Mouse (Mus musculus): ENCODE data around the gene Adamts12.

Adamts12 gene

DNA sequence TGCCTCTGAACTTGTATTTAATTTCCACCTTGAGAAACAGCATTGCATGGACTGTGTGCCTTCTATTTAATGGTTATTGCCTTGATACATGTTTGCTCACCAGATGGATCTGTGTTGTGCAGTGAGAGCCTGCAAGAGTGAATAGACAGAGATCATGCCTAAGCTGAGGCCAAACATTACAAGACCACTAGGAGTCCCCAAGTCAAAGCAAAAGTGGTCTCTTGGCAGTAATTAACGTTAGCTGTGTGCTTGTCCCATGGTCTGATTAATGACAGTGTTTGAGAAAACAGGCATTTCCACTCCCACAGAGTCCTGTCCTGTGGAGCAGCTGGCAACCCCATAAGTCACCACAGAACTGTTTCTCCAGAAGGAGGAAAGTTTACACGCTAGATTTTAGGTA, 96.2 kb downstream of the Adamts12 start:
- no peak for DNase-seq (ENCODE audit: low spot score)

DNA sequence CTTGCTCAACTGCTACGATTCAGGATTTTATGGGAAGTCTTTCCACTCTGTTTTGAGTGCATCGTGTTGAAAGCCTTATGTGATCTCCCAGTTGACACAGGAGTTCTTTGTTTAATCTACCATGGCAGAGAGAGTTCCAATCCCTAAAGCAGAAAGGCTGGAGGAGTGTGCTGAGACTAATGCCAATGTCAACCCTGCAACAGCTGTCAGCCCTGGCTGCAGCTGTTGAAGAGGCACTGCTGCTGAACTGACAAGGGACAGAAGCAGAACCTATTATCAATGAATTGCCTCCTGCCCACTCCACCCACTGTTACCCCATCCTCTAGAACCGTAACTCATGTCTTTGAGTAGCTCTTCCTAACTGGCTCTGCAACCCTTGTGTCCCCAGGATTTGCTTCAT, 101.3 kb downstream of the Adamts12 start:
- DNase-seq (ENCODE audit: low spot score): no peak

DNA sequence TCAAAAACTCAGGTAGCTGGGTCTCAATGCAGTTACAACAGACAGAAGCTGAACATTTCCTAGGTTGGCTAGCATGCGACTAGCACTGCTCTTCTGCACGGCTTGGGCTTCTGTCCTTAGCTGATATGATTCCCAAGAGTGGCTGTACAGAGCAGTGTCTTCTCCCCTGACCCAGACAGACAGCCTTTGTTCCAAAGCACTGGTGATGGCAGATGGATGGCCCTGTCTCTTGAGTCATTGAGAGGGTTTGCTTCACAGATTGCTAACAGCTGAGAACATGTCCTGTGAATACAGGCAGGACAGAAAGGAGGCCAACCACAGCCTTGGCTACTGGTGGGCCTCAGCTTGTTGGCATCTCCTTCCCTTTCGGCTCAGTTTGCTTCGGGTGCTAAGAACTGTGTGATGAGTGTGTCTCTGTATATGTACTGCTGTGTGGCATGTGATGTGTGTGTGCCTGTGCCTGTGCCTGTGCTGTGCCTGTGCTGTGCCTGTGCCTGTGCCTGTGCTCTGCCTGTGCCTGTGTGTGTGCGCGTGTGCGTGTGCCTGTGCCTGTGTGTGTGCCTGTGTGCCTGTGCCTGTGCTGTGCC, 109.4 kb downstream of the Adamts12 start:
- no peak for DNase-seq (ENCODE audit: low spot score)

DNA sequence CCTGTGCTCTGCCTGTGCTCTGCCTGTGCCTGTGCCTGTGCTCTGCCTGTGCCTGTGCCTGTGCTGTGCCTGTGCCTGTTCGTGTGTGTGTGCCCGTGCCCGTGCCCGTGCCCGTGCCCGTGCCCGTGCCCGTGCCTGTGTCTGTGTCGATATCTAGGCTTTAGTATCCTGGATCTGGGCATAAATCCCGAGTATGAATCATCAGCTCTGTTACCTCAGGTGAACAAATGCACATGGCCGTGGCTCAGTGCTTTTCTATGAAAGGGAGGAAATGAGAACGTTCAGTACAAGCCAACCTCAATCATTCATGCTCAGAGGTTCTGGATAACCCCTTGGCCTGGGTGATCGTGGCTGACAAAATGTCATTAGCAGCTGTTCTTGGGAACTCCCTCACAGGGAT, 110.3 kb downstream of the Adamts12 start:
- DNase-seq (ENCODE audit: low spot score): no peak

DNA sequence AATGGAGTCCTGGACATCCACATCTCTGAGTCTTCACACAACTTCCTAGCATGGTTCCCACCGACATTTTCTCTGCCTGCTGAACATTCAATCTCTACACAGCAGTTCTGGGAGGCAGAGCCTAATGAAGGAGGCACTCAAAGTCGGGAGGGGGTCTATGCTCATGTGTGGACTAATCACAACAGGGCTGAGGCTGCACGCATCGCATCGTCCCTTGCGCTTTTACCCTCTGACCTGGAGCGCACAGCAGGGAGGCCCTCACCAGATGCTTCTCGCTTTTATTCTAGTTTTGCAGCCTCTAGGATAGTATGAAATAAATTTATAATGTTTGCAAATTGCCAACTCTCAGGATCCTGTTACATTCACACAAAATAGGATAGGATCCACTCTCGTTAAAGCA, 112.9 kb downstream of the Adamts12 start:
- DNase-seq (ENCODE audit: low spot score): no peak

DNA sequence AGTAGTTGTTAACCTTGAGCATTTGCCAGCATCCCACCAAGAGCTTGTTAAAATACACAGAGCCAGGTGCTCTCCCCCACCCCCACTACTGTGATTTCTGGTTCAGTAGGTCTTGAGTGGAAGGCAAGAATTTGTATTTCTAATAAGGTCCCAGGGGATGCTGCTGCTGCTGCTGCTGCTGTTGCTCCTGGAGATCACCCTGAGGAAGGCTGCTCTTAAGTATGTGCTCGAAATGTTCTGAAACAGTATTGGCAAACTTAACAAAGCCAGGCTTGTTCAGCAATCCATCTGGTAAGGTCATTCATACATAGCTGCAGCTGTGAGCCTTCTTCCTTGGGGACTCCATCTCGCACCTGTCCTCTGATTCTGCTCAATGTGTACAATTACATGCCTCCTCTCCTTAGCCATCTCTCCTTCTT, 115.2 kb downstream of the Adamts12 start:
- no peak for DNase-seq (ENCODE audit: low spot score)

DNA sequence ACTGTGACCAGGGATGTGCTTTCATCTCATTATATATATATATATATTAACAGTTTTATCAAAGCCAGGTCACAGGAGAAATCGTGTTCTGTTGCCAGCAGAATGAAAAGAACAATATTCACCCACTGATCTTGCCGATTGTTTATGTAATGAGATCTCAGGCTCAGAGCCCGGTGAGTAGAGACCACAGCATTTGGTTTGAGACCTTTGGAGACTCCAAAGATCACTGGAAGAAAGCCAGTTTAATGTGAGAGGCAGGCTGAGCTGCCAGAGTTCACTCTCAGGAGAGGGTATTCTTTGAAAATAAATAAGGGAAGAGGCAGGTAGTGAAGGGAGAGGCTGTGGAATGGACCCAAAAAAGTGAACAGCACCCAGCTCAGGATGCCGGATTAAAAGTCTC, 122.1 kb downstream of the Adamts12 start:
- DNase-seq (ENCODE audit: low spot score): no peak

DNA sequence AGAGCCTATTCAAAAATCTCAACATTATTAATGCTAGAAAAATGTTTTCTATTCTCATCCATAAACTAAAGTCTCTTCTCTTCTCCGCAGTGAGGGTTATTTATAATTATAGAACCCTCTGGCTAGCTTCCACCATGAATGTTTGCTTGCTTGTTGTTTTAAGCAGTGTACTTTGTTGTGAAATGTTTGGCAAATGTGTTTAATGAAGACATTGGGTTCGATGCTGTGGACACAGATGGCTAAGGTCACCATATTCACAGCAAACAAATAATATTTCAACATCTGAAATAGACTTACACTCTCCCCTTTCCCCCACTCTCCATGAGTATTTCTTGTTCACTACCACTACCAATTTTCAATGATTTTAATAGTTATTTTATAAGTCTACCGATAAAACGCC, 125.9 kb downstream of the Adamts12 start:
- no peak for DNase-seq (ENCODE audit: low spot score)

DNA sequence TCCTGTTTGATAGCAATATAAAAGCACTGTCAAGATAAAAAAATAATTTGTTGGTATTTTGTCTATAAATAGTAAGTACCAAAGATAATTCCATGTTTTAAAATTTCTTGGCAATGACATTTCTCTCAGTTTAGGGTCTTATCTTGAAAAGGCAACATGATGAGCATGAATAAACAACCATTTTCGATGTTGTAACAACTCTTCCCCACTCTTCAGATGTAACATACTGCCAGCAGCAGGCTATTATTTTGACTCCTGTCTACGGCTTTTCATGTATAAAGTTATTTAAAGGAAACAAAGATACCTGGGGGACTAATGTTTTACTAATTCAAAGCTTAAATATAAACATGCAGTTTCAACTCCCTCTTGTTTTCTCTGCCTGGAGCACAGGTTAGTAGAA, 128.2 kb downstream of the Adamts12 start:
- DNase-seq (ENCODE audit: low spot score): no peak

DNA sequence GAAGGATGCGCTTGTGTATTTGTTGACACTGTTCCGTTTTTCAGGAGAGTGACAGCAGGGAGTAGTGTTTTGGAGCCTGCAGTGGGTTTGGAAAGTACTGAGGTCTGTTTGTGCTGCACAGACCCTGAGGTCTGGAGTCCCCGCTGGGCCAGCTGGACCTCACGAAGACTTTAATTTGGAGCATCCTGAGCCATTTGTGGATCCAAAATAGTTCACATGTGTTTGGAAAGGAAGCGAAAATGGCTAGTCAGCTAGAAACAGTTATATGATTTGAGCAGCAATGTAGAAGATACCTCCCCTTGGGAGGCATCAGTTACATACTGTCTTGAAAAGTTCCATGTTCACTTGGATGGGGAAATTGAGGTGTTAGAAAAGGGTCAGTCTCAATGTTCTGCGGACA, 132.5 kb downstream of the Adamts12 start:
- no peak for DNase-seq (ENCODE audit: low spot score)

DNA sequence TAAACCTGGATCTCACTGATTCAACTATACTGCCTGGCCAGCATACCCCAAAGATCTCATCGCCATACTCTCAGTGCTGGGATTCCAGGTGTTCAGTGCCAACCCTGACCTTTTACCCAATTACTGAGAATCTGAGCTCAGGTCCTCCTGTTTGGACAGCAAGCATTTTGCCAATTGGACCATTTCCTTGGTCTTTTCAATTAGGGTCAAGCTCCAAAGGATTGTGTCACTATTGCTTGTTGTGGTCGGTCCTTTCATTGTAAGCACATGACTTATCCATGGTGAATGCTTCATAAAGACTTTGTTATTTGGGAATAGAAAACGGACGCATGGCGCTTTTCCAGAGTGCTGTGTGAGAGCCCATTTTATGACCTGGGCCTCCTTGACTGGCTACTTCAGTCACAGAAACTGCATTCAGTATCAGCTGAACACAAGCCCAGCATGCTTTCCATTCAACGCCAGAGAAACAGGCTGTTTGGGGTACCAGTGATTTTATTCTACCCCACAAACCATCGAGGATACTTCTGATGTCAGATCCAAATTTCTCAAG, 133.7 kb downstream of the Adamts12 start:
- no peak for DNase-seq (ENCODE audit: low spot score)

DNA sequence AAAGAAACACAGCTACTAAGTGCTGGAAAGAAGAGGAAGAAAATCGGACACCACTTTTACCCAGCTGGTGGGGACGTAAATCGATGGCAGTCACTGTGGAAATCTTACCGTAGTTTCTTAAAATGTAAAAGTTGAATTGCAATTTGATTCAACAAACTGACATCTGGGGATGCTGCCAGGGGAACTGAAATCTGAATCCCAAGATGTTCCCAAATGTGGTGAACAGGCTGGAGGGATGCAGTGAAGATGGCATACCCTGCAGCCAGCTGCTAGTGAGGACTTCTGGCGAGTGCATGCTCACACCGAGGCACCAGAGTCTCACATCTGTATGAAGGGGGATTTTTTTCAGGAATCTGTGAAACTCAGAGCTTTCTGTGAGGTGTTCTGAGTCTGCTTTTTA, 138.5 kb downstream of the Adamts12 start:
- no peak for DNase-seq (ENCODE audit: low spot score)

DNA sequence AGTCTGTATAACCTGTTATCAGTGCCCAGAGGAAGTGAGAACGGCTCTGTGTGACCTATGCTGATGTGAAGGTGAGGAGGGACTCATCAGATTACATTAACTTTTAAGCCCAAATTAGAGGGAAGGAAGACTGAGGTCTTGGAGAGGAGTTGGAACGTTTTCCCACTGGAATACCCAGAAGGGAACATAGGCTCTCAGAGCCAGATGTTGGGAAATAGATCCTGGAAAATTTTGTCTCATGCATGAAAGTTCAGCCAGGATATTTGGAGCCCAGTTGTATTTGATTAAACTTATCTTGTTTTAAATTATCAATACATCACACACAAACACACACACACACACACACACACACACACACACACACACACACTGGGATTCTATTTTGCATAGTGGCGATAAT, 140.3 kb downstream of the Adamts12 start:
- no peak for DNase-seq (ENCODE audit: low spot score)

DNA sequence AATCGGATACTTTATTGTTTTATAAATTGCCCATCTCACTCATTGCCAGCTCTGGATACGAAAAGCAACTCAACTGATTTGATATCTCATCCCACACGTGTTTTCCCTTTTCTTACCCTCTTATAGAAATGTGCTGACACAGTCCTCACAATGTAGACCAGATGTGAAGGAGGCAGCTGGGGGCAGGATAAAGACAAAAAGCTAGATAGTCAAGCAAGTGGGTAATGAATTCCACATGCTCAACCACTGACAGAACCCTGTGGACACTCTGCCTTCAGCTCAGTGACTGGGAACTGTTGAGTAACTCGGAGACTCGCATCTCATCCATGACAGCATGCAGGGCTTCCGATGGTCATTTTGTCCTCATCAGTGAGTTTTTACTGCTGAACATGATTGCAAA, 146.4 kb downstream of the Adamts12 start:
- no peak for DNase-seq (ENCODE audit: low spot score)

DNA sequence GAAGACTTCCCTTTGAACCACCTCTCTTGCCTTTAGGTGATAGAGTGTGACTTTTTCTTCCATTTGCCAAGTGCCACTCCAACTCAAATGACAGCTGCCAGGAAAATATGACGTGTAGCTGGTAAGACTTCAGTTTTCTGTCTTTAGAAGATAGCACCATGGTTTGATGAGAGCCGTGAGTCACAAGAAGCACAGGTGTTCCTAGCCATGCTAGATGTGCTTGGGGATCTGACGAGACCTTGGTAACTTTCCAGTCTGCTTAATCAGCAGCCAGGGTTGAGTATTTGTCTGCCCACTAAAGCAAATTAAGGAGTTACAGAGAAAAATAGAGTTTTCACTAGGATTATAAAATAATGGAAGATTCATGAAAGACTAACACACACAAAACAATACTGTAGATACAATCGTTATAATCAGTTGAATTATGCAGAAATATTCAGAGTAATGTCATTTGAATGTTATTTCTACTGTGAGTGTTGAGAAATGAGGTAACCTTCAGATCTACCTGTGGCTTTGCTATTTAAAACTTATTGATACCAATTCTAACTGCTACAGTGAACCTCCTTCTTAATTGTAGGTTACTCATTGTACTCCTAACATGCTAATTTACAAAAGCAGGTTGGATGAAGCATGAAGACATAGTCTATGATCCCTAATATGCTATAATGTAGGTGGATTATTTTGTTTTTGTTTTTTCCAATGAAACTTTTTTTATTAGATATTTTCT, 169.5 kb downstream of the Adamts12 start:
- DNase-seq (ENCODE audit: low spot score): no peak

DNA sequence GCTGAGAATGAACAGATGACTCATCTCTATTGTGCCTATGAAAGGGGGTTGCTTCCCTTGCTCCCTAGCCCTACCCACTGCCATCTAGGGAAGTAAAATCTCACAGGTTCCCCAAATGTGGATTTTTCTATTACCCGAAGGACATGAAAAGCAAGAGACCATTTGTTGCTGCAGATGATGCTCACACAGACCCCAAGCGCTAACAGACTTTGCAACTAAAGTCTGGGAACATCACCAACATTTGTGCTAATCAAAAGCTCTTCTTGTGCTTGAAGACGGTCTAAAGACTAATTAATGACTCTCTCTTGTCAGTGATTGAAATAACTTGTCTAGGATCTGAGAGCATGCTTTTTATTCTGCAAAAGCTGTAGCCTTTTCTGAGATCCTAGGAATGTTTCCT, 175.8 kb downstream of the Adamts12 start:
- DNase-seq (ENCODE audit: low spot score): no peak

DNA sequence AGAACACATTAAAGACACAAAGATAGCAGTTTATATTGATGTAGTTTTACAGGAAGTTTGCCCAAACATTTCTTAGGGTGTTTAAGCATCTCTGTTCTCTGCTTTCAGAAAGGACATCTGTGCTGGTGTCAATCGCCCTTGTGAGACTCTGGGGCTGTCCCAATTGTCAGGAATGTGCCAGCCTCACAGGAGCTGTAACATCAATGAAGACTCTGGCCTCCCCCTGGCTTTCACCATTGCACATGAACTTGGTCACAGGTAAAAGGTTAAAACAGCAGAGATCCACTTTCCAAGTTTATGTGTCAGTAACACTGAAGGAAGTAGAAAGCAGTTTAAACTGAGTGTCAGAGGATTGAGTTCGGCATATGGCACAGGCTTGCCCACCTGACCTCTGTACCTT, 176.7 kb downstream of the Adamts12 start:
- no peak for DNase-seq (ENCODE audit: low spot score)

DNA sequence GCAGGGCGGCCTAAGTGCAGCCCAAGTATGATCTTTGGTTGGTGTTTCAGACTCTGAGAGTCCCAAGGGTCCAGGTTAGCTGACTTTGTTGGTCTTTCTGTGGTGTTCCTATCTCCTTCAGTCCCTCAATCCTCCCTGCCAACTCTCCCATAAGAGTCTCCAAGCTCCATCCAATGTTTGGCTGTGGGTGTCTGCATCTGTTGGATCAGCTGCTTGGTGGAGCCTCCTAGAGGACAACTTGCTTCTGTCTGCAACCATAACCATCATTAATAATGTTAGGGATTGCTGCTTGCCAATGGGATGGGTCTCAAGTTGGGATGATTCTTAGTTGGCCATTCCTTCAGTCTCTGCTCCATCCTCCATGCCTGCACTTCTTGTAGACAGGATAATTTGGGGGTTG, 181.8 kb downstream of the Adamts12 start:
- no peak for DNase-seq (ENCODE audit: low spot score)

DNA sequence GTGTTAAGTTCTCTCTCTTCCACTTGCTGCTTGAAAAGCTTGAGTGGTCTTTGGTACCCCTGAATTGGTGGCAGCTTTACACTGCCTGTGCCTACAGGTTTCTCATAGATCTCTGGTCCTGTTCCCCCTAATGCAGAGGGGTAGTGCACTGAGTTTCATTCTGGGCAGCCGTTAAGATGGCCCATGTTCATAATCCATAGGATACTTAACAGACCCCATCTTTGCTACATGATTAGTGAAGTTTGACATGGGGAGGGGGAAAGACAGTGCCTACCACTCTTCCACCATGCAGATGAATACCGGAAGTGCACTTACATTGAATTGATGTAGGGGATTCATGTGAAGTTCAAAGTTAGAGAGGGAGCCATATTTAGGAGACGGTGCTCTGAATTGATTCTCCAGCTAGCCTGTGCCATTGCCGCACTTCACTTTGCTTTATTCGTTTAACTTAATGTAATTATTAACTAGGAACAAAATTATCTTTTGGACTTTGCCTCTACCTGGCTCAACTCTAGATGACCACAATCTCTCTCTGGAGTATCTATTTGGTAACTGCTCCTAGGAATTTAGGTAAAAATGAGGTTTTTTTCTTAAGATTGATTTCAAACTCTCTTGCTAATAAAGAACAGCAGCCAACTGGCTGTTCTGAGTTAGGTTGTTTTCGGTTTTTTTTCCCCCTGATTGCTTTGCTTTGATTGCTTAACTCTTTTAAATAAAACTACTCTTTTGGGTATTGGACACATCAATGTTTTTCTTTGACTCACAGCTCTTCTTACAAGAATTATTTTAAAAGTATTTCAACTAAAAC, 214.9 kb downstream of the Adamts12 start:
- no peak for DNase-seq (ENCODE audit: low spot score)

DNA sequence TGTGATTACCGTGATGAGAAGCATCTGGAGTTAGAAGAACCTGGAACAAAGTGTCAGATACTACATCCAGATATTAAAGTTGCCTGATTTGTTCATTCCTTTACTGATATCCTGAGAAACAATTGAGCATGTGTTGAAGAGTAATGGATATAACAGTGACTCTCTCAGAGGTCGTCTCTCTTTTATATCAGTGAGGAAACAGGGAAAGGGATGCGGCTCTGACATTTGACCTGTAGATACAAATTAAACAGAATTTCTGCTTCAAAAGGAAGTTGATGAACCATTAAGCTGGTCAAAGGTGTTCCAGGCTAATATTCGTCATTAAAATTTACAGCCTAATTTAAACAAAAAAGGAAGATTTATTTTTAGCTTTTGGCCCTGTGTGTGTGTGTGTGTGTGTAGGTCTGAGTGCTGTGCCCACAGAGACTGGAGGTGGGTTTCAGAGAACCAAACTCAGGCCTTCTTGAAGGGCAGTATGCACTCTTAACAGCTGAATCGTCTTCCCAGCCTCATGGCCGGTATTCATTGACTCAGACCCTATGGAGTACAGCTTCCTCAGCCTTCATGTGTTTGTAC, 216.2 kb downstream of the Adamts12 start:
- no peak for DNase-seq (ENCODE audit: low spot score)

DNA sequence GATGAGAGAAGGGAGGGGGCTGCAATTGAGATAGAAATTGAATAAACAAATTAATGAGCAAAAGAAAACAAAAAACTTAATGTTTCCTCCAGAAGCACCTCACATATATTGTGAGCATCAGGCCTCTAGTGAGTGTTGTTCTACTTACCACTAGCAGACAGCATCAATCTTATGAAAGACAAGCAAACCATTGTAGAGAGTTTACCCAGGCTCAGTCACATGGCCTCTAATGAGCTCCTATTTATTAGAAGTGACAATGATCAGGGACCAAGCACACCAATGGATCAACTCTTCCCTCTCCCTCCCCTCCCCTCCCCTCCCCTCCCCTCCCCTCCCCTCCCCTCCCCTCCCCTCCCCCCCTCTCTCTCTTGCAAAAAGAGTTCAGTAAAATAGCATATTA, 218.6 kb downstream of the Adamts12 start:
- DNase-seq (ENCODE audit: low spot score): no peak

DNA sequence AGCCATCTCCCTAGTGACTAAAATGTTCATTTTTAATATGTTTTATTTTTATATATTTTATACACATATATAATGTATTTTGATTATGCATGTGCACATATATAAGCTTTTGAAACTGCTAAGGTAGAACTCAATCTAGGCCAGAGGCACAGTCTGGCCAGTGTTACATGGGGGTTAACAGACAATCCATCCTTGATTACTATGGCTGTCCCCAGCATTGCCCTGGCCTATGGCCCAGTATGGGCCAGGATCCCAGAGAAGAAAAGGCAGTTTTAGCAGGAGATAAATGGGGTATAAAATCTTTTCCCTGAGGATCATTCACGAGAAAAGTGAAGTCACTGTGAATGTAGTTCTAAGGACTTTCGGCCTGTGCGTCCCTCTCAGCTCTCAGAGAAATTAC, 223.2 kb downstream of the Adamts12 start:
- DNase-seq (ENCODE audit: low spot score): no peak

DNA sequence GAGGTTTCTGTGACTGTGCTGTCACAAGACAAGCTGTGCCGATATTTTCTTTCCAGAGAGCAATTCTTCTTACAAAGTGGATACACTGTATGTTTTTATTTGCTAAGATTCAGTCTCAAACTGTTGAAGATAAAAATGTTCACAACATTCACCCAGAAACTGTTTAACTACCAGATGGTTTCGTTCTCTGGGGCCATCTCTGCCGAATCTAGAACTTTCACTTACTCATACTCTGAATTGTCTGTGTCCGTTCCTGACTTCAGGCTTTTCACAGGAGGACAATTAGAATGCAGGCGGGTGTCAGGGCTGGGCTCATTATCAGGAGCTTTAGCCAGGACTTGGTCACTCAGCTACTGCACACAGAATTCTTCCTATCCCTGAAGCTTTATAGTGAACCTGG, 227.7 kb downstream of the Adamts12 start:
- no peak for DNase-seq (ENCODE audit: low spot score)
